Mouse (Mus musculus): Measurements from ENCODE around the gene Prss30. TPM values are rescaled to one million over a fixed set of nuclear protein-coding genes. Genes with fewer than 3 reads are reported as not detected.
A peak's percentile ranks its signal among the peaks of the same experiment; 100 is the strongest.

Gene Prss30
- polyA plus RNA-seq, 1 experiment from 2014 or later: not detected

- H3K4me2 ChIP-seq (replicated peaks; ENCODE audit: low read depth, low read length): no peak overlapping the region
- no peak overlapping the region for H3K4me3 ChIP-seq (ENCODE audit: low read depth, low read length)
- 88% methylated on average over 4 of the region's 4 CpGs for WGBS
- no peak for ATAC-seq (ENCODE audit: insufficient number of reproducible peaks, insufficient read depth, low FRiP score, low read depth)
- no peak overlapping the region for H3K9ac ChIP-seq (replicated peaks; ENCODE audit: low read depth, low read length)
- H3K4me1 ChIP-seq (ENCODE audit: control insufficient read depth, insufficient read depth, low read length): no peaks in the 10 kb centered on the region
- H3K27ac ChIP-seq (ENCODE audit: low read length): no peak overlapping the region
- no peaks in the 10 kb centered on the region for H3K27me3 ChIP-seq (ENCODE audit: control insufficient read depth, insufficient read depth, low read length)
- no peaks in the 10 kb centered on the region for H3K36me3 ChIP-seq (ENCODE audit: control insufficient read depth, insufficient read depth, low read length)
- no peaks in the 10 kb centered on the region for H3K9me3 ChIP-seq (ENCODE audit: control insufficient read depth, low read depth, low read length)
Observed at GRCm38 (mm10) chr17:24008105-24008504, 27.7 kb upstream of the Prss30 start.

GRCm38 (mm10) chr17:24007391-24007790, 27.0 kb upstream of the Prss30 start:
- H3K4me3 ChIP-seq (ENCODE audit: low read depth, low read length): no peak overlapping the region
- H3K27me3 ChIP-seq (ENCODE audit: control insufficient read depth, insufficient read depth, low read length): no peaks in the 10 kb centered on the region
- H3K4me1 ChIP-seq (ENCODE audit: control insufficient read depth, insufficient read depth, low read length): no peaks in the 10 kb centered on the region
- H3K4me2 ChIP-seq (replicated peaks; ENCODE audit: low read depth, low read length): no peak overlapping the region
- no peak overlapping the region for H3K27ac ChIP-seq (ENCODE audit: low read length)
- H3K36me3 ChIP-seq (ENCODE audit: control insufficient read depth, insufficient read depth, low read length): no peaks in the 10 kb centered on the region
- no peak overlapping the region for H3K9ac ChIP-seq (replicated peaks; ENCODE audit: low read depth, low read length)
- H3K9me3 ChIP-seq (ENCODE audit: control insufficient read depth, low read depth, low read length): no peaks in the 10 kb centered on the region
- ATAC-seq (ENCODE audit: insufficient number of reproducible peaks, insufficient read depth, low FRiP score, low read depth): no peak
- WGBS: 73% methylated on average over 1 of the region's 1 CpGs

- H3K27me3 ChIP-seq (ENCODE audit: control insufficient read depth, insufficient read depth, low read length): no peaks in the 10 kb centered on the region
- 56% methylated on average over 2 of the region's 2 CpGs for WGBS
- H3K4me2 ChIP-seq (replicated peaks; ENCODE audit: low read depth, low read length): no peak overlapping the region
- no peaks in the 10 kb centered on the region for H3K4me1 ChIP-seq (ENCODE audit: control insufficient read depth, insufficient read depth, low read length)
- no peak overlapping the region for H3K27ac ChIP-seq (ENCODE audit: low read length)
- H3K9ac ChIP-seq (replicated peaks; ENCODE audit: low read depth, low read length): no peak overlapping the region
- no peaks in the 10 kb centered on the region for H3K9me3 ChIP-seq (ENCODE audit: control insufficient read depth, low read depth, low read length)
- ATAC-seq (ENCODE audit: insufficient number of reproducible peaks, insufficient read depth, low FRiP score, low read depth): no peak
- no peaks in the 10 kb centered on the region for H3K36me3 ChIP-seq (ENCODE audit: control insufficient read depth, insufficient read depth, low read length)
- no peak overlapping the region for H3K4me3 ChIP-seq (ENCODE audit: low read depth, low read length)
Observed at GRCm38 (mm10) chr17:24006930-24007329, 26.6 kb upstream of the Prss30 start.

GRCm38 (mm10) chr17:24005049-24005448, 24.7 kb upstream of the Prss30 start:
- Histone ChIP-seq H3K9me3 (ENCODE audit: control insufficient read depth, low read depth, low read length) (no peaks in the 10 kb centered on the region), H3K9ac (replicated peaks; ENCODE audit: low read depth, low read length) (no peak overlapping the region), H3K4me1 (ENCODE audit: control insufficient read depth, insufficient read depth, low read length) (no peaks in the 10 kb centered on the region), H3K4me3 (ENCODE audit: low read depth, low read length) (no peak overlapping the region), H3K27me3 (ENCODE audit: control insufficient read depth, insufficient read depth, low read length) (no peaks in the 10 kb centered on the region), H3K27ac (ENCODE audit: low read length) (no peak overlapping the region), H3K4me2 (replicated peaks; ENCODE audit: low read depth, low read length) (no peak overlapping the region), H3K36me3 (ENCODE audit: control insufficient read depth, insufficient read depth, low read length) (no peaks in the 10 kb centered on the region)
- WGBS: 97% methylated on average over 3 of the region's 3 CpGs
- ATAC-seq (ENCODE audit: insufficient number of reproducible peaks, insufficient read depth, low FRiP score, low read depth): no peak

DNA sequence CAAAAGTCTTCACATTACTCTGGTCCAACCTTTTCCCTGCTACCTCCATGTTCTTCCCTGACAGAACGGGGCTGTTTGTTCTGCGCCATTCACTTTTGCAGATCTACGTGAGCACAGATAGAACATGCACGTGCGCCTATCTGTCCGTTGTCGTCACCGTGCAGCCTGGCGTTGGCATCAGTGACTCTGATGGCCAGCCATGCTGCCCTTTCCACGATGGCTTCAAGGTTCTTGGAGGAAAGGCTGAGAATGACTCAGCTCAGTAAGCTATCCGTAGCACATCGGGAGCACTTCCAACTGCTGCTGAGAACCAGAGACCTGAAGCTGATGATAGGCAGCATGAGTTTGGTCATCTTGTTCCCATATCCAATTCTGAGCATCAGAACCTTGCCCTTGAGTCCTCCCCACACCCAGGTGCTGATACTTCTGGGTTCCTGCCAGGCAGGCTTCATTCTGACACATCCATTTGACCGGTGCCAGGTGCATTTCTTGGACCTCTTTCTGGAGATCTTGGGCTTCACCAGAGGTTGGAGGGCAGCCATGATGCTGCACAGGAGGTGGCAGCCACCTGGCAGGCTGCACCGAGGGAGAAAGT, 23.8 kb upstream of the Prss30 start:
- H3K27ac ChIP-seq (ENCODE audit: low read length): no peak overlapping the region
- H3K36me3 ChIP-seq (ENCODE audit: control insufficient read depth, insufficient read depth, low read length): no peaks in the 10 kb centered on the region
- H3K4me3 ChIP-seq (ENCODE audit: low read depth, low read length): no peak overlapping the region
- WGBS: 92% methylated on average over 14 of the region's 14 CpGs
- H3K9me3 ChIP-seq (ENCODE audit: control insufficient read depth, low read depth, low read length): no peaks in the 10 kb centered on the region
- H3K4me2 ChIP-seq (replicated peaks; ENCODE audit: low read depth, low read length): no peak overlapping the region
- H3K27me3 ChIP-seq (ENCODE audit: control insufficient read depth, insufficient read depth, low read length): no peaks in the 10 kb centered on the region
- ATAC-seq (ENCODE audit: insufficient number of reproducible peaks, insufficient read depth, low FRiP score, low read depth): no peak
- H3K4me1 ChIP-seq (ENCODE audit: control insufficient read depth, insufficient read depth, low read length): no peaks in the 10 kb centered on the region
- H3K9ac ChIP-seq (replicated peaks; ENCODE audit: low read depth, low read length): no peak overlapping the region

DNA sequence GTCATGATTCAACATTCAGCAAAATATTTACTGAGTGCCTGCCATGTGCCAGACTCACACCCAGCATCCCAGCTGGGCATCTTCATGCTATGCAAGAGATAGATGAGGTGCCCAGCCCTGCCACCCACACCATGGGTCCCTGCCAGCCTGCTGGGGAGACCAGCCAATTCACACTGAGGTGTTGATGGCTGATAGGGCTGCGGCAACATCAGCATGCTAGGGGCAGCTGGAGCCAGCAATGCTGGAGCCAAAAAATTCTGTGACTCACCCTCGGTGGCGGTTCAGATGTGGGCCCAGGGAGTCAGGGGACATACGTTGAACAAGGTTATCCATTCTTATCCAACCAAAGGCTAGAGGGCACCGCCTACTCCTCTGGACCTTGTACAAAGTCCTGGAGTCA, 20.0 kb upstream of the Prss30 start:
- Histone ChIP-seq H3K27ac (ENCODE audit: low read length) (no peak overlapping the region), H3K4me1 (ENCODE audit: control insufficient read depth, insufficient read depth, low read length) (no peaks in the 10 kb centered on the region), H3K9ac (replicated peaks; ENCODE audit: low read depth, low read length) (no peak overlapping the region), H3K27me3 (ENCODE audit: control insufficient read depth, insufficient read depth, low read length) (no peaks in the 10 kb centered on the region), H3K9me3 (ENCODE audit: control insufficient read depth, low read depth, low read length) (no peaks in the 10 kb centered on the region), H3K36me3 (ENCODE audit: control insufficient read depth, insufficient read depth, low read length) (no peaks in the 10 kb centered on the region), H3K4me3 (ENCODE audit: low read depth, low read length) (no peak overlapping the region), H3K4me2 (replicated peaks; ENCODE audit: low read depth, low read length) (no peak overlapping the region)
- no peak for ATAC-seq (ENCODE audit: insufficient number of reproducible peaks, insufficient read depth, low FRiP score, low read depth)
- WGBS: 43% methylated on average over 5 of the region's 5 CpGs

DNA sequence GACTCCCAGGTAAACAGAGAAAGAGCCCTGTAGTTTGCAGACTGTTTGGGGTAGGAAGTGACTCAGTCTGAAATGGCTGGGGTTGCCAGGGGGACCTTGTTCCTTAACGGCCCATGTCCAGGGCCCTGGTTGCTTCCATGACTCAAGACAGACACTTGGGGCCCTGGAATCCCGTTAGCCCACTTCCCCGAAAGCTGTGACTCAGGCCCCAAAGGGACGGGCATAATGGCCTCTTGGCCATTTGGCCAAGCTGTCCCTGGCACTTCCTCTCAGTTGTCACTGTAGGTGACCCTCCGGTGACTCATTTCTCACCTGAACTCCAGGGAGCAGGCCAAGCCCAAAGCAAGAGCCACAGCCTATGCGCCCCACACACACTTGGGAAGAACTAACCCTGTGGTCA, 18.0 kb upstream of the Prss30 start:
- Histone ChIP-seq H3K9ac (replicated peaks; ENCODE audit: low read depth, low read length) (no peak overlapping the region), H3K4me1 (ENCODE audit: control insufficient read depth, insufficient read depth, low read length) (peaks cover 6% of the 10 kb centered on the region; the same call in 1 of the 2 replicates), H3K27me3 (ENCODE audit: control insufficient read depth, insufficient read depth, low read length) (no peaks in the 10 kb centered on the region), H3K4me2 (replicated peaks; ENCODE audit: low read depth, low read length) (no peak overlapping the region), H3K4me3 (ENCODE audit: low read depth, low read length) (no peak overlapping the region), H3K9me3 (ENCODE audit: control insufficient read depth, low read depth, low read length) (no peaks in the 10 kb centered on the region), H3K27ac (ENCODE audit: low read length) (no peak overlapping the region), H3K36me3 (ENCODE audit: control insufficient read depth, insufficient read depth, low read length) (no peaks in the 10 kb centered on the region)
- ATAC-seq (ENCODE audit: insufficient number of reproducible peaks, insufficient read depth, low FRiP score, low read depth): no peak
- 49% methylated on average over 6 of the region's 6 CpGs for WGBS

GRCm38 (mm10) chr17:23997901-23998300, 17.5 kb upstream of the Prss30 start, which contains the start of gene Prss22:
Prss22 (minus strand) TSS chr17:23998100.
- 46% methylated on average over 2 of the region's 2 CpGs for WGBS
- Histone ChIP-seq H3K4me2 (replicated peaks; ENCODE audit: low read depth, low read length) (0 out of 2 replicates have a peak within 1 kb of the TSS, but pooled peaks have one; percentile 8), H3K4me3 (ENCODE audit: low read depth, low read length) (no peak within 1 kb of the TSS), H3K27ac (ENCODE audit: low read length) (no peak within 1 kb of the TSS), H3K4me1 (ENCODE audit: control insufficient read depth, insufficient read depth, low read length) (peaks cover 10% of the 10 kb centered on the region), H3K9ac (replicated peaks; ENCODE audit: low read depth, low read length) (no peak within 1 kb of the TSS), H3K27me3 (ENCODE audit: control insufficient read depth, insufficient read depth, low read length) (no peaks in the 10 kb centered on the region), H3K9me3 (ENCODE audit: control insufficient read depth, low read depth, low read length) (no peaks in the 10 kb centered on the region), H3K36me3 (ENCODE audit: control insufficient read depth, insufficient read depth, low read length) (no peaks in the 10 kb centered on the region)
- ATAC-seq (ENCODE audit: insufficient number of reproducible peaks, insufficient read depth, low FRiP score, low read depth): peak; percentile 53; the same call in 1 of the 2 replicates

- WGBS: 51% methylated on average over 1 of the region's 1 CpGs
- ATAC-seq (ENCODE audit: insufficient number of reproducible peaks, insufficient read depth, low FRiP score, low read depth): no peak
- Histone ChIP-seq H3K4me2 (replicated peaks; ENCODE audit: low read depth, low read length) (no peak overlapping the region), H3K36me3 (ENCODE audit: control insufficient read depth, insufficient read depth, low read length) (no peaks in the 10 kb centered on the region), H3K9me3 (ENCODE audit: control insufficient read depth, low read depth, low read length) (no peaks in the 10 kb centered on the region), H3K9ac (replicated peaks; ENCODE audit: low read depth, low read length) (no peak overlapping the region), H3K27ac (ENCODE audit: low read length) (no peak overlapping the region), H3K4me3 (ENCODE audit: low read depth, low read length) (no peak overlapping the region), H3K27me3 (ENCODE audit: control insufficient read depth, insufficient read depth, low read length) (no peaks in the 10 kb centered on the region), H3K4me1 (ENCODE audit: control insufficient read depth, insufficient read depth, low read length) (peaks cover 10% of the 10 kb centered on the region)
Observed at GRCm38 (mm10) chr17:23995421-23995820, 15.1 kb upstream of the Prss30 start.
